Mouse (Mus musculus) ES-Bruce4 (cell line): ENCODE data around the gene Cacnb2. TPM values are rescaled to one million over a fixed set of nuclear protein-coding genes. Genes with fewer than 3 reads are reported as not detected.

Experiments
- H3K27ac ChIP-seq: 2 replicates; pipeline ENCODE4 v1.5.1; 2012; ENCODE audit warnings: low read length, inconsistent platforms; ENCODE audit not compliant: insufficient read depth
- H3K27me3 ChIP-seq: 2 replicates; pipeline ENCODE4 v1.6.1; 2012; ENCODE audit warnings: mild to moderate bottlenecking, low read length, inconsistent platforms; ENCODE audit not compliant: control insufficient read depth, poor library complexity, insufficient read depth, severe bottlenecking
- H3K36me3 ChIP-seq: 2 replicates; pipeline ENCODE4 v1.6.1; 2012; ENCODE audit warnings: inconsistent platforms, mild to moderate bottlenecking, low read length, moderate library complexity; ENCODE audit not compliant: control insufficient read depth, poor library complexity, insufficient read depth, severe bottlenecking
- H3K4me1 ChIP-seq: one replicate; pipeline ENCODE4 v1.8.1; 2011; ENCODE audit warnings: low read length; ENCODE audit not compliant: control insufficient read depth, insufficient read depth
- H3K4me3 ChIP-seq: 2 replicates; pipeline ENCODE4 v1.5.1; 2011; ENCODE audit warnings: low read depth, mild to moderate bottlenecking, low read length
- H3K9ac ChIP-seq: 2 replicates; pipeline ENCODE4 v1.6.1; 2012; ENCODE audit warnings: low read depth, mild to moderate bottlenecking, inconsistent platforms; ENCODE audit not compliant: poor library complexity, severe bottlenecking
- H3K9me3 ChIP-seq: replicated peaks from 2 replicates; pipeline ENCODE4 v1.6.1; 2012; ENCODE audit warnings: mild to moderate bottlenecking, low read length, inconsistent platforms; ENCODE audit not compliant: control insufficient read depth, poor library complexity, insufficient read depth, severe bottlenecking
- CTCF ChIP-seq: IDR thresholded peaks from one replicate; pipeline ENCODE4 v1.8.1; 2011; ENCODE audit warnings: low read depth, low read length
- EP300 ChIP-seq: IDR thresholded peaks from 2 replicates; pipeline ENCODE4 v1.6.1; 2011; ENCODE audit warnings: low read depth, low read length; ENCODE audit not compliant: insufficient read depth
- POLR2A ChIP-seq: IDR thresholded peaks from one replicate; pipeline ENCODE4 v1.8.1; 2011; ENCODE audit warnings: low read length; ENCODE audit not compliant: insufficient read depth
- polyA plus RNA-seq: library from polyadenylated mRNA; stranded (reverse); fragments of >200 nt; gene quantifications from 2 replicates; pipeline ENCODE4 v1.2.4, GENCODE M21; 2011; ENCODE audit warnings: low read depth; ENCODE audit not compliant: missing spikeins, insufficient read depth, insufficient read length

Gene Cacnb2
- polyA plus RNA-seq, result 1.9 and 2.2 TPM in 2 replicates

DNA sequence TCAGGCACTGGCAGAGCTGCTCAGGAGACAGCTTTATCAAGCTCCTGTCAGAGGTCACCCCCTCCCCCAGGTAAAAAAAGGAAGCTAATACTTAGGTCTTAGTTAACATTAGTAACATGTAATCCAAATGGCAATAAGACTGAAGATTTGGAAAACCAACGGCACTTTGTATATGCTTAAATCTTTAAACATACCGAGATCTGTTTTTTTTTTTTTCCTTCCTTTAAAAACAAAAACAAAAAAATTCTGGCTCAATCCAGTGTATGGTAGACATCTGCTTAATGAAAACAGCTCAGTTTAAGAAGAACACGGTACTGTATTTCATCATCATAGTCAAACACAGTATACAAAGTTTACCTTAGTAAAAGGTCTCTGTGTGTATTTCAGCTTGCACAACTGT lies at the start of gene Cacnb2:
Gene Cacnb2 (plus strand): TSS at position 301 of the 400 bp plus-strand sequence.
- Histone ChIP-seq H3K36me3 (no peaks in the 10 kb centered on the region), H3K27ac (no peak within 1 kb of the TSS), H3K9me3 (no peaks in the 10 kb centered on the region), H3K4me1 (no peaks in the 10 kb centered on the region), H3K27me3 (peaks cover 15% of the 10 kb centered on the region), H3K4me3 (peak within 1 kb of the TSS; percentile 68), H3K9ac (no peak within 1 kb of the TSS; the same call in 1 of the 2 replicates)
- no peak for TF ChIP-seq POLR2A
- TF ChIP-seq EP300, result no peak
- TF ChIP-seq CTCF, result no peak

DNA sequence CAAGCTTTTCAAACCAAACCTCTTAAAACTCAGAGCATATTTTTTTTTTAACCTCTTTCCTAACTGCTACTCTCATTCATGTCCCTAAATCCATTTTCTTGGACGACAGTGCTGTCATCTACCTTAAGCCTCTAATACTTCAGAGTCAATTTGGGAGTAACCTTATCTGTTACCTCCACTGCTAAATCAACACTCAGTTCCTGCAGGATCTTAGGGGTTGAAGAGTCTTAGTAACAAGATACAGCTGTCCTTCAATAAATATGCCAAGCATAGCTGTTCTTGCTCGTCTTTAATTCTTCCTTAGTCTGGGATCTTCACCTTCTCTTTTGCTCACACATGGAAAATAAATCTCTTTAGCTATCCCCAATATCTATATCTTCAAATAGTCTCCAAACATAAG lies 34.9 kb upstream of the Cacnb2 start:
- Histone ChIP-seq H3K27ac (no peak overlapping the region), H3K4me3 (no peak overlapping the region), H3K4me1 (no peaks in the 10 kb centered on the region), H3K9me3 (no peaks in the 10 kb centered on the region), H3K9ac (no peak overlapping the region), H3K27me3 (no peaks in the 10 kb centered on the region), H3K36me3 (no peaks in the 10 kb centered on the region)
- TF ChIP-seq CTCF, result no peak
- no peak for TF ChIP-seq EP300
- TF ChIP-seq POLR2A, result no peak

GRCm38 (mm10) chr2:14571300-14571699 lies 31.6 kb upstream of the Cacnb2 start:
- TF ChIP-seq POLR2A (no peak), CTCF (no peak), EP300 (no peak)
- Histone ChIP-seq H3K9ac (no peak overlapping the region), H3K9me3 (no peaks in the 10 kb centered on the region), H3K27ac (no peak overlapping the region), H3K27me3 (peaks cover 1% of the 10 kb centered on the region; the same call in 1 of the 2 replicates), H3K4me1 (no peaks in the 10 kb centered on the region), H3K4me3 (no peak overlapping the region), H3K36me3 (no peaks in the 10 kb centered on the region)

GRCm38 (mm10) chr2:14589541-14589940 lies 13.3 kb upstream of the Cacnb2 start:
- H3K9me3 ChIP-seq, result no peaks in the 10 kb centered on the region
- TF ChIP-seq EP300 (no peak), CTCF (no peak), POLR2A (no peak)
- H3K27ac ChIP-seq, result no peak overlapping the region
- no peak overlapping the region for H3K9ac ChIP-seq
- no peak overlapping the region for H3K4me3 ChIP-seq
- H3K36me3 ChIP-seq, result no peaks in the 10 kb centered on the region
- no peaks in the 10 kb centered on the region for H3K27me3 ChIP-seq
- H3K4me1 ChIP-seq, result no peaks in the 10 kb centered on the region

DNA sequence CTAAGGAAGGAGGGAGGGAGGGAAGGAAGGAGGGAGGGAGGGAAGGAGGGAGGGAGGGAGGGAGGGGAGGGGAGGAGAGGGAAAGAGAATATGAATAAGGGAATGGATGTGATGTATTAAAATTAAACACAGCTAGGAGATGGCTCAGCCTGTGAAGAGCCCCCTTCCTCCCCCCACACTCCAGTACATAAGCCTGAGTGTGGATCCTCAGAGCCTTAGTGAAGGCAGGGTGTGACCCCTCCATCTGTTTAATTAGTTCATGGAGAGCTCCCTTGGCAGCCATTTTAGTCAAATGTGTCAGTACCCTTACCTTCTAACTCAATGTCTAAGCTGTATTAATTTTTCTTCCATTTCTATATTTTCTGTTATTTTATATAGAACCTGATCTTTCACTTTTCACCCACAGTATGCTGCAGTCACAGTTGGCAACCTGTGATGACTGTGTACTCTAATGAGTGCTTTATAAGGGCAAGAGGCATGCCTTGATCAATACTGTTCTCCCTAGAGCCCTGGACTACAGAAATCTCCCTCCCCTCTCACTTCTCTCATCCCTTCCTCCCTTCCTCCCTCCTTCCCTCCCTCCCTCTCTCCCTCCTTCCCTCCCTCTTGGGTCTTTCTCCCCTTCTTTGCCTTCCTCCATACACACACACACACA lies 4.9 kb upstream of the Cacnb2 start:
- Histone ChIP-seq H3K4me1 (no peaks in the 10 kb centered on the region), H3K36me3 (no peaks in the 10 kb centered on the region), H3K27ac (no peak overlapping the region), H3K9me3 (no peaks in the 10 kb centered on the region), H3K4me3 (no peak overlapping the region), H3K27me3 (no peaks in the 10 kb centered on the region; the same call in 1 of the 2 replicates), H3K9ac (no peak overlapping the region)
- no peak for TF ChIP-seq CTCF
- no peak for TF ChIP-seq EP300
- TF ChIP-seq POLR2A, result no peak

- Histone ChIP-seq H3K4me1 (no peaks in the 10 kb centered on the region), H3K36me3 (no peaks in the 10 kb centered on the region), H3K4me3 (peak overlapping the region; percentile 68), H3K9ac (peak overlapping the region; percentile 59), H3K9me3 (no peaks in the 10 kb centered on the region), H3K27ac (no peak overlapping the region), H3K27me3 (peaks cover 15% of the 10 kb centered on the region)
- TF ChIP-seq POLR2A, result no peak
- no peak for TF ChIP-seq CTCF
These were observed 1.2 kb downstream of the Cacnb2 start for GRCm38 (mm10) chr2:14603784-14604781.
